Mouse (Mus musculus) MEL (cell line): ENCODE measurements around the gene Tyw3. TPM values are rescaled to one million over a fixed set of nuclear protein-coding genes. Genes with fewer than 3 reads are reported as not detected.
"Not testable (repeated sequence)": the region's sequence is repeated elsewhere in the genome, so short reads cannot be mapped to it uniquely, and the experiment has no call there.

Experiments
- DNase-seq: peaks from one replicate; pipeline ENCODE4 v3.0.0; 2011; ENCODE audit warnings: low read depth, low spot score
- H3K27ac ChIP-seq: 2 replicates; pipeline ENCODE4 v1.5.1; 2012; ENCODE audit warnings: low read depth, mild to moderate bottlenecking, control low read depth, low read length, moderate library complexity; ENCODE audit not compliant: control insufficient read depth
- H3K27me3 ChIP-seq, 2 experiments: fragments of 150-350 bp in 1 of 2; sonication (generic) in 1 of 2; 2 replicates each; pipeline ENCODE4 v1.6.1; 2012; ENCODE audit warnings: low read length in 2 of 2, mild to moderate bottlenecking in 2 of 2, improper control_type of control experiment in 1 of 2, moderate library complexity in 1 of 2; ENCODE audit not compliant: insufficient read depth in 2 of 2, control insufficient read depth in 1 of 2
- H3K36me3 ChIP-seq, 2 experiments: 2 replicates each; pipeline ENCODE4 v1.6.1; 2012 to 2014; ENCODE audit warnings: low read length in 2 of 2, improper control_type of control experiment in 1 of 2, inconsistent platforms in 1 of 2, mild to moderate bottlenecking in 1 of 2; ENCODE audit not compliant: insufficient read depth in 2 of 2, control insufficient read depth in 1 of 2
- H3K4me1 ChIP-seq, 2 experiments: fragments of 150-350 bp in 1 of 2; sonication (generic) in 1 of 2; 2 replicates each; pipeline ENCODE4 v1.6.1; 2012; ENCODE audit warnings: low read length in 2 of 2, improper control_type of control experiment in 1 of 2, mild to moderate bottlenecking in 1 of 2; ENCODE audit not compliant: insufficient read depth in 2 of 2, control insufficient read depth in 1 of 2
- H3K4me3 ChIP-seq, 2 experiments: fragments of 150-350 bp in 1 of 2; sonication (generic) in 1 of 2; 2 replicates each; pipeline ENCODE4 v1.5.1; 2012; ENCODE audit warnings: low read depth in 2 of 2, low read length in 2 of 2, mild to moderate bottlenecking in 2 of 2, moderate library complexity in 2 of 2, control low read depth in 1 of 2, improper control_type of control experiment in 1 of 2; ENCODE audit not compliant: control insufficient read depth in 1 of 2, insufficient read depth in 1 of 2
- H3K79me2 ChIP-seq: 2 replicates; pipeline ENCODE4 v1.6.1; 2012; ENCODE audit warnings: mild to moderate bottlenecking, low read length, moderate library complexity; ENCODE audit not compliant: control insufficient read depth, poor library complexity, insufficient read depth
- H3K9ac ChIP-seq: 2 replicates; pipeline ENCODE4 v1.6.1; 2012; ENCODE audit warnings: low read depth, mild to moderate bottlenecking, control low read depth, low read length, moderate library complexity; ENCODE audit not compliant: control insufficient read depth, poor library complexity, severe bottlenecking
- H3K9me3 ChIP-seq: fragments of 150-350 bp; sonication (generic); replicated peaks from 2 replicates; pipeline ENCODE4 v1.6.1; 2012; ENCODE audit warnings: mild to moderate bottlenecking, low read length, improper control_type of control experiment, moderate library complexity; ENCODE audit not compliant: insufficient read depth
- BHLHE40 ChIP-seq: IDR thresholded peaks from 2 replicates; pipeline ENCODE4 v1.6.1; 2012; ENCODE audit warnings: low read depth, mild to moderate bottlenecking, inconsistent platforms, low read length, improper control_type of control experiment, borderline replicate concordance
- CHD2 ChIP-seq: IDR thresholded peaks from 2 replicates; pipeline ENCODE4 v1.6.1; 2011; ENCODE audit warnings: low read length, improper control_type of control experiment
- CTCF ChIP-seq, 3 experiments: IDR thresholded peaks in 2 of 3; conservative IDR thresholded peaks in 1 of 3; 2 replicates each; pipeline ENCODE4 v1.5.1; 2011 to 2012; ENCODE audit warnings: low read length in 3 of 3, low read depth in 2 of 3, mild to moderate bottlenecking in 2 of 3, improper control_type of control experiment in 1 of 3, inconsistent platforms in 1 of 3, mixed read lengths in 1 of 3, moderate library complexity in 1 of 3; ENCODE audit not compliant: control insufficient read depth in 1 of 3, insufficient read depth in 1 of 3, poor library complexity in 1 of 3, severe bottlenecking in 1 of 3
- ELF1 ChIP-seq: IDR thresholded peaks from 2 replicates; pipeline ENCODE4 v1.6.1; 2014; ENCODE audit warnings: low read depth, mild to moderate bottlenecking, inconsistent platforms, low read length, improper control_type of control experiment, moderate library complexity
- EP300 ChIP-seq, 2 experiments: IDR thresholded peaks; 2 replicates each; pipeline ENCODE4 v1.6.1; 2011; ENCODE audit warnings: improper control_type of control experiment in 2 of 2, low read length in 2 of 2, low read depth in 1 of 2, mild to moderate bottlenecking in 1 of 2
- ETS1 ChIP-seq: IDR thresholded peaks from 2 replicates; pipeline ENCODE4 v1.6.1; 2012; ENCODE audit warnings: low read depth, mild to moderate bottlenecking, inconsistent platforms, low read length, improper control_type of control experiment, moderate library complexity
- GABPA ChIP-seq: IDR thresholded peaks from 2 replicates; pipeline ENCODE4 v1.6.1; 2012; ENCODE audit warnings: low read depth, mild to moderate bottlenecking, inconsistent platforms, low read length, improper control_type of control experiment, moderate library complexity
- KAT2A ChIP-seq: conservative IDR thresholded peaks from 2 replicates; pipeline ENCODE4 v1.6.1; 2012; ENCODE audit warnings: low read depth, low read length, improper control_type of control experiment, inconsistent platforms
- MAX ChIP-seq: IDR thresholded peaks from 2 replicates; pipeline ENCODE4 v1.6.1; 2011; ENCODE audit warnings: low read length, improper control_type of control experiment
- MEF2A ChIP-seq: IDR thresholded peaks from 2 replicates; pipeline ENCODE4 v1.6.1; 2014; ENCODE audit warnings: low read depth, mild to moderate bottlenecking, inconsistent platforms, low read length, improper control_type of control experiment; ENCODE audit not compliant: poor library complexity, insufficient replicate concordance, severe bottlenecking; ENCODE audit errors: extremely low read depth
- MXI1 ChIP-seq: IDR thresholded peaks from 2 replicates; pipeline ENCODE4 v1.6.1; 2011; ENCODE audit warnings: mild to moderate bottlenecking, low read depth, low read length, improper control_type of control experiment
- NRF1 ChIP-seq: IDR thresholded peaks from 2 replicates; pipeline ENCODE4 v1.6.1; 2014; ENCODE audit warnings: low read depth, mild to moderate bottlenecking, inconsistent platforms, low read length, improper control_type of control experiment, moderate library complexity; ENCODE audit not compliant: poor library complexity, insufficient read depth, severe bottlenecking
- POLR2AphosphoS2 ChIP-seq: IDR thresholded peaks from 2 replicates; pipeline ENCODE4 v1.6.1; 2011; ENCODE audit warnings: low read length, improper control_type of control experiment
- POLR2AphosphoS5 ChIP-seq: IDR thresholded peaks from 2 replicates; pipeline ENCODE4 v1.6.1; 2012; ENCODE audit warnings: low read depth, borderline replicate concordance, mild to moderate bottlenecking, inconsistent platforms, low read length, moderate library complexity, mixed read lengths
- RAD21 ChIP-seq: IDR thresholded peaks from 2 replicates; pipeline ENCODE4 v1.6.1; 2011; ENCODE audit warnings: mild to moderate bottlenecking, low read depth, low read length, improper control_type of control experiment
- RCOR1 ChIP-seq: IDR thresholded peaks from 2 replicates; pipeline ENCODE4 v1.6.1; 2012; ENCODE audit warnings: low read depth, mild to moderate bottlenecking, inconsistent platforms, low read length, improper control_type of control experiment
- SIN3A ChIP-seq: IDR thresholded peaks from 2 replicates; pipeline ENCODE4 v1.6.1; 2012; ENCODE audit warnings: low read length, improper control_type of control experiment, inconsistent platforms
- SMC3 ChIP-seq: IDR thresholded peaks from 2 replicates; pipeline ENCODE4 v1.6.1; 2011; ENCODE audit warnings: low read depth, low read length, improper control_type of control experiment
- TAL1 ChIP-seq: IDR thresholded peaks from 2 replicates; pipeline ENCODE4 v1.6.1; 2012; ENCODE audit warnings: mild to moderate bottlenecking, inconsistent platforms, low read length, moderate library complexity, mixed read lengths
- TBP ChIP-seq: IDR thresholded peaks from 2 replicates; pipeline ENCODE4 v1.8.0; 2011; ENCODE audit warnings: low read depth, low read length, improper control_type of control experiment
- TCF12 ChIP-seq: IDR thresholded peaks from 2 replicates; pipeline ENCODE4 v1.6.1; 2014; ENCODE audit warnings: low read depth, mild to moderate bottlenecking, inconsistent platforms, low read length, improper control_type of control experiment, moderate library complexity
- UBTF ChIP-seq: IDR thresholded peaks from 2 replicates; pipeline ENCODE4 v1.6.1; 2012; ENCODE audit warnings: low read depth, mild to moderate bottlenecking, inconsistent platforms, low read length, improper control_type of control experiment, moderate library complexity, borderline replicate concordance; ENCODE audit not compliant: insufficient read depth
- ZMIZ1 ChIP-seq: IDR thresholded peaks from 2 replicates; pipeline ENCODE4 v1.6.1; 2012; ENCODE audit warnings: low read depth, mild to moderate bottlenecking, inconsistent platforms, low read length, improper control_type of control experiment, moderate library complexity
- polyA plus RNA-seq, 2 experiments: library from polyadenylated mRNA; stranded (reverse) in 1 of 2; unstranded in 1 of 2; fragments of >175 nt in 1 of 2; fragments of >200 nt in 1 of 2; gene quantifications; 2 replicates each; pipeline versions ENCODE4 v1.2.1 to v1.2.4; 2012; ENCODE audit warnings: low replicate concordance in 2 of 2, low read depth in 1 of 2; ENCODE audit not compliant: insufficient read length in 2 of 2, insufficient read depth in 1 of 2, missing spikeins in 1 of 2
- total RNA-seq: library from RNA; depleted of rRNA; stranded (reverse); fragments of 300-350 nt; gene quantifications from 2 replicates; pipeline ENCODE4 v1.2.3, GENCODE M21; 2012

Tyw3 gene
- total and polyA plus RNA-seq, 3 experiments = 6.7 to 12.1 TPM; not detected in 1

DNA sequence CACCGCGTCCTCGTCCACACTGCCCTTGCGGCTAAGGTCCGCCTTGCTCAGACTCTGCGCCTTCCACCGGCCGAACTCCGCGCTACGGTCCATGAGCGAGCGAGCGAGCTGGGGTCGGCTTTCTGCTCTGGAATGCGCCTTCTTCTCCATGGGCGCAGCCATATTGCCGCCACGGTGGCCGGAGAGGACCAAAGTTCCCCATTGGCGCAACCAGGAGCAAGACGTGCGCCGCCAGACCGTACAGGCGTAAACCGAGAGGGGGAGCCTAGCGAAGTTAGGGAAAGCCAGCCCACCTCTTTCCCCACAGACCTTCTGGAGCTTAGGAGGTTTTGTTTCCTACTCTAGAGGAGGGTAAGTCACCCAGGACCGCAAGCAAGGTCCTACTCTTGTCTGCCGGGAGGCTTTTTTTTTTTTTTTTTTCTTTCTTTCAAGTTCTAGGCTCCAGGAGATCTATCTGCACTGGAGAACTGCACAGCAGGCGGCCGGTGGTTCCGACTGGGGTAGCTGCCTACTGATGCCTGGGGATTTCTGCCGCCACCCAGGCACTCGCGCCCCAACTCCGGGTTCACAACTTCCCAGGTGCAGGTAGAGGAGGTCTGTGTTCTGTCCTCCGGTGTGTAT, at the start of gene Tyw3 (continued):
- TF ChIP-seq GABPA (no peak), TBP (peak; percentile 64; the same call in 1 of the 2 replicates), SIN3A (peak; percentile 83), CTCF (IDR thresholded peaks at IDR 0.05 in 2 of 3, conservative IDR thresholded peaks at IDR 0.05 in 1 of 3; ENCODE audit: control insufficient read depth in 1 of 3, insufficient read depth in 1 of 3, low read depth in 2 of 3, low read length in 3 of 3, poor library complexity in 1 of 3, severe bottlenecking in 1 of 3) (peak in 1 of 3 experiments; percentile 21; a peak in 2 of 6 replicates), MAX (peak; percentile 49; the same call in 1 of the 2 replicates)

DNA sequence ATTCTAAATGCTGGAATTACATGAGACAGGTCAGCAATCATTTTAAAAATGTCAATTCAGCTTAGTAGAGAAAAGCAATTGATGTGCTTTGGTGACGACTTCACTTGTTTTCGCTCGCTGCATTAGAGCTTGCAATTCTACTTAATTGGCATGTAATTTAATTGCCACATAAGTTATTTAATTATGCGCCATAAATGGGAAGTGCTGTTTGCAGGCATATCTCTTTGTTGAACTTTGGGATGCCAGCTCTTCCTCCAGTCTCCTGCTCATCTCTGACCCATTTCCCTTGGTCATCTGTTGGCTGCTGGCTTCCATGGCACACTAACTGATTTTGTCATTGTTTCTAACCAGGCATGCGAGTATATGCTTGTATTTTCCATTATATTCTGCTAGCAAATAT, 36.2 kb upstream of the Tyw3 start:
- no peak for TF ChIP-seq ZMIZ1
- TF ChIP-seq, all 39 proteins: peak for 0
- no peaks in the 10 kb centered on the region for H3K9me3 ChIP-seq
- H3K27ac ChIP-seq = no peak overlapping the region
- H3K4me3 ChIP-seq = no peak overlapping the region
- no peaks in the 10 kb centered on the region for H3K36me3 ChIP-seq
- no peaks in the 10 kb centered on the region for H3K79me2 ChIP-seq
- no peak for DNase-seq
- H3K9ac ChIP-seq = no peak overlapping the region
- no peaks in the 10 kb centered on the region for H3K4me1 ChIP-seq
- no peaks in the 10 kb centered on the region for H3K27me3 ChIP-seq

DNA sequence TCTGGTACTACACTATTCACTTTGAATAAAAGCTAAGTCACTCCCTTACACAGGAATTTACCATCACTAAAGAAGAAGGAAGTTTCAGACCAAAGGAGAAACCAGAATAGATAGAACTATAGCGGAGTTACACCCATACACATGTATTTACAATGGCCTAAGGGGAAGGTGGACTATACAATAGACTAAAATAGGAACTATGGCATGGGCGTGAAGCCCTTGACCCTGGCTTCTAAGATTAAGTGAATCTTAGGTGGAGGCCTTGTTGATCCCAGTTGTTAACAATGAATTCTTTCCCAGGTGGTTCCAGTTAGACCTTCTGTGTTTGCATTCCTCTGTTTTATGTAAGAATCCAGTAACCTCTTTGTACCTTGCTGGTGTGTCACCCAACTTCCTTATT, 34.4 kb upstream of the Tyw3 start:
- DNase-seq, H3K4me1 ChIP-seq, H3K27ac ChIP-seq: not testable (repeated sequence)

DNA sequence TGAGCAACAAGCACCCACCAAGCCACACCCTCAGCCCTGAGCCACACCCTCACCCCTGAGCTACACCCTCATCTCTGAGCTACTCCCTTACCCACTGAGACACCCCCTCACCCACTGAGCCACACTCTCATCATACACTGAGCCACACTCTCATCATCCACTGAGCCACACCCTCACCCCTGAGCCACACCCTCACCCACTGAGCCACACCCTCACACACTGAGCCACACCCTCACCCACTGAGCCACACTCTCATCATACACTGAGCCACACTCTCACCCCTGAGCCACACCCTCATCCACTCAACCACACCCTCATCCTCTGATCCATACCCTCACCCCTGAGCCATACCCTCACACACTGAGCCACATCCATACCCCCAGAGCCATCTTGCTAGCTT, 31.4 kb upstream of the Tyw3 start:
- Histone ChIP-seq H3K27ac (no peak overlapping the region), H3K27me3 (no peaks in the 10 kb centered on the region), H3K4me3 (no peak overlapping the region), H3K9ac (no peak overlapping the region), H3K36me3 (no peaks in the 10 kb centered on the region), H3K79me2 (no peaks in the 10 kb centered on the region), H3K9me3 (no peaks in the 10 kb centered on the region), H3K4me1 (no peaks in the 10 kb centered on the region)
- peak; percentile 30 for DNase-seq
- TF ChIP-seq NRF1 = no peak
- no peak for TF ChIP-seq CTCF (IDR thresholded peaks at IDR 0.05 in 2 of 3, conservative IDR thresholded peaks at IDR 0.05 in 1 of 3; ENCODE audit: control insufficient read depth in 1 of 3, insufficient read depth in 1 of 3, low read depth in 2 of 3, low read length in 3 of 3, poor library complexity in 1 of 3, severe bottlenecking in 1 of 3)
- TF ChIP-seq ETS1 = no peak
- TF ChIP-seq POLR2AphosphoS2 = no peak
- TF ChIP-seq MXI1 = no peak
- no peak for TF ChIP-seq RCOR1
- TF ChIP-seq UBTF = no peak
- TF ChIP-seq POLR2AphosphoS5 = no peak
- no peak for TF ChIP-seq TCF12
- TF ChIP-seq EP300 (IDR thresholded peaks at IDR 0.05; ENCODE audit: low read depth in 1 of 2, low read length in 2 of 2) = no peak
- TF ChIP-seq RAD21 = no peak
- no peak for TF ChIP-seq TBP
- no peak for TF ChIP-seq KAT2A
- no peak for TF ChIP-seq MEF2A
- no peak for TF ChIP-seq CHD2
- no peak for TF ChIP-seq ELF1
- TF ChIP-seq TAL1 = no peak
- no peak for TF ChIP-seq BHLHE40
- TF ChIP-seq SMC3 = no peak

More for the DNA sequence above, 34.4 kb upstream of the Tyw3 start:
- not testable (repeated sequence) for H3K4me3 ChIP-seq, H3K79me2 ChIP-seq, H3K36me3 ChIP-seq, H3K9ac ChIP-seq, H3K27me3 ChIP-seq, H3K9me3 ChIP-seq
